Mouse (Mus musculus) neural tube, embryonic 14.5 days (tissue): ENCODE data around the gene Adcyap1r1. TPM values are rescaled to one million over a fixed set of nuclear protein-coding genes. Genes with fewer than 3 reads are reported as not detected.
A peak's percentile ranks its signal among the peaks of the same experiment; 100 is the strongest.

ENCODE experiments used
- ATAC-seq: fragments of 200-750 bp; cut with Nextera tagmentation; 2 replicates; pipeline ENCODE4 v1.8.0; 2017; ENCODE audit warnings: low read depth, mild to moderate bottlenecking, moderate TSS enrichment, moderate library complexity
- H3K27ac ChIP-seq: fragments of 300-500 bp; sonication (generic); 2 replicates; pipeline ENCODE4 v1.5.1; 2014; ENCODE audit warnings: low read depth, mild to moderate bottlenecking, control low read depth, low read length, moderate library complexity, mixed read lengths
- H3K27me3 ChIP-seq: fragments of 300-500 bp; sonication (generic); 2 replicates; pipeline ENCODE4 v1.6.1; 2014; ENCODE audit warnings: low read length; ENCODE audit not compliant: control insufficient read depth, insufficient read depth
- H3K36me3 ChIP-seq: fragments of 300-500 bp; sonication (generic); 2 replicates; pipeline ENCODE4 v1.6.1; 2014; ENCODE audit warnings: low read length, mixed read lengths; ENCODE audit not compliant: control insufficient read depth, insufficient read depth
- H3K4me1 ChIP-seq: fragments of 300-500 bp; sonication (generic); 2 replicates; pipeline ENCODE4 v1.6.1; 2014; ENCODE audit warnings: low read length; ENCODE audit not compliant: control insufficient read depth, insufficient read depth
- H3K4me2 ChIP-seq: fragments of 300-500 bp; sonication (generic); 2 replicates; pipeline ENCODE4 v1.6.1; 2014; ENCODE audit warnings: mild to moderate bottlenecking, low read depth, low read length, control low read depth
- H3K4me3 ChIP-seq: fragments of 300-500 bp; sonication (generic); 2 replicates; pipeline ENCODE4 v1.5.1; 2014; ENCODE audit warnings: low read depth, low read length, control low read depth, mixed read lengths
- H3K9ac ChIP-seq: fragments of 300-500 bp; sonication (generic); replicated peaks from 2 replicates; pipeline ENCODE4 v1.6.1; 2014; ENCODE audit warnings: low read depth, mild to moderate bottlenecking, control low read depth, low read length, mixed read lengths
- H3K9me3 ChIP-seq: fragments of 300-500 bp; sonication (generic); 2 replicates; pipeline ENCODE4 v1.6.1; 2016; ENCODE audit warnings: low read length; ENCODE audit not compliant: control insufficient read depth
- WGBS: fragments of 180-500 bp; shearing (Covaris S2); extraction: QIAGEN DNeasy Blood & Tissue Kit; methylation state at CpG from one replicate; pipeline ENCODE4 v1.1.7; 2014; 5-methylcytosine and 5-hydroxymethylcytosine counted together
- polyA plus RNA-seq: library from polyadenylated mRNA; unstranded; fragments of >200 nt; fragmentation: Nextera tagmentation; extraction: Ambion mirVana; gene quantifications from 2 replicates; pipeline ENCODE4 v1.2.1, GENCODE M21; 2014

The Adcyap1r1 gene
- polyA plus RNA-seq, 1 experiment from 2014 or later, result 70.7 TPM

- 44% methylated on average over 2 of the region's 2 CpGs for WGBS
- H3K4me1 ChIP-seq, result peaks cover 10% of the 10 kb centered on the region; the same call in 1 of the 2 replicates
- H3K27ac ChIP-seq, result no peak overlapping the region
- no peaks in the 10 kb centered on the region for H3K27me3 ChIP-seq
- H3K9ac ChIP-seq, result no peak overlapping the region
- H3K4me2 ChIP-seq, result no peak overlapping the region
- no peaks in the 10 kb centered on the region for H3K36me3 ChIP-seq
- H3K9me3 ChIP-seq, result no peaks in the 10 kb centered on the region
- ATAC-seq, result no peak
- H3K4me3 ChIP-seq, result no peak overlapping the region
Observed at GRCm38 (mm10) chr6:55418746-55419410, 32.9 kb upstream of the Adcyap1r1 start.

GRCm38 (mm10) chr6:55420411-55420810 is 31.4 kb upstream of the Adcyap1r1 start:
- H3K4me2 ChIP-seq, result no peak overlapping the region
- peaks cover 10% of the 10 kb centered on the region; the same call in 1 of the 2 replicates for H3K4me1 ChIP-seq
- no peak overlapping the region for H3K4me3 ChIP-seq
- H3K9me3 ChIP-seq, result no peaks in the 10 kb centered on the region
- H3K9ac ChIP-seq, result no peak overlapping the region
- H3K27me3 ChIP-seq, result no peaks in the 10 kb centered on the region
- no peak overlapping the region; the same call in 1 of the 2 replicates for H3K27ac ChIP-seq
- ATAC-seq, result no peak
- 82% methylated on average over 3 of the region's 3 CpGs for WGBS
- H3K36me3 ChIP-seq, result no peaks in the 10 kb centered on the region

- no peaks in the 10 kb centered on the region for H3K9me3 ChIP-seq
- no peak overlapping the region; the same call in 1 of the 2 replicates for H3K27ac ChIP-seq
- no peaks in the 10 kb centered on the region for H3K27me3 ChIP-seq
- peaks cover 10% of the 10 kb centered on the region; the same call in 1 of the 2 replicates for H3K4me1 ChIP-seq
- peak; percentile 82 for ATAC-seq
- no peak overlapping the region for H3K4me3 ChIP-seq
- H3K4me2 ChIP-seq, result no peak overlapping the region
- no peak overlapping the region for H3K9ac ChIP-seq
- WGBS, result 4% methylated on average over 1 of the region's 1 CpGs
- H3K36me3 ChIP-seq, result no peaks in the 10 kb centered on the region
Observed at GRCm38 (mm10) chr6:55420869-55421361, 30.9 kb upstream of the Adcyap1r1 start.

- H3K36me3 ChIP-seq, result no peaks in the 10 kb centered on the region
- H3K4me3 ChIP-seq, result no peak overlapping the region
- no peak overlapping the region for H3K4me2 ChIP-seq
- no peaks in the 10 kb centered on the region for H3K9me3 ChIP-seq
- ATAC-seq, result no peak
- no peak overlapping the region for H3K27ac ChIP-seq
- H3K4me1 ChIP-seq, result peaks cover 15% of the 10 kb centered on the region
- H3K9ac ChIP-seq, result no peak overlapping the region
- H3K27me3 ChIP-seq, result no peaks in the 10 kb centered on the region
Observed at GRCm38 (mm10) chr6:55432121-55432520, 19.7 kb upstream of the Adcyap1r1 start.

- Histone ChIP-seq H3K36me3 (no peaks in the 10 kb centered on the region), H3K4me3 (no peak overlapping the region), H3K9me3 (no peaks in the 10 kb centered on the region), H3K27me3 (no peaks in the 10 kb centered on the region), H3K4me1 (peaks cover 15% of the 10 kb centered on the region), H3K27ac (peak overlapping the region; percentile 48; the same call in 1 of the 2 replicates), H3K4me2 (no peak overlapping the region), H3K9ac (no peak overlapping the region)
- WGBS, result 26% methylated on average over 3 of the region's 3 CpGs
- ATAC-seq, result peak; percentile 62; the same call in 1 of the 2 replicates
Observed at GRCm38 (mm10) chr6:55434360-55434759, 17.4 kb upstream of the Adcyap1r1 start.

GRCm38 (mm10) chr6:55435266-55436159 is 16.3 kb upstream of the Adcyap1r1 start:
- Histone ChIP-seq H3K9ac (0 out of 2 replicates have a peak overlapping the region, but pooled peaks have one; percentile 13), H3K27ac (peak overlapping the region; percentile 48), H3K9me3 (no peaks in the 10 kb centered on the region), H3K36me3 (no peaks in the 10 kb centered on the region), H3K4me2 (no peak overlapping the region), H3K4me3 (no peak overlapping the region), H3K27me3 (no peaks in the 10 kb centered on the region), H3K4me1 (peaks cover 15% of the 10 kb centered on the region)
- peak; percentile 89 for ATAC-seq
- WGBS, result 35% methylated on average over 8 of the region's 8 CpGs

- ATAC-seq, result no peak
- Histone ChIP-seq H3K4me1 (peaks cover 15% of the 10 kb centered on the region), H3K4me2 (no peak overlapping the region), H3K27ac (no peak overlapping the region), H3K36me3 (no peaks in the 10 kb centered on the region), H3K27me3 (no peaks in the 10 kb centered on the region), H3K9me3 (no peaks in the 10 kb centered on the region), H3K4me3 (no peak overlapping the region), H3K9ac (no peak overlapping the region)
- 50% methylated on average over 3 of the region's 3 CpGs for WGBS
Observed at GRCm38 (mm10) chr6:55437919-55438318, 13.9 kb upstream of the Adcyap1r1 start.

- H3K4me1 ChIP-seq, result peaks cover 19% of the 10 kb centered on the region
- H3K27ac ChIP-seq, result no peak overlapping the region
- no peaks in the 10 kb centered on the region for H3K9me3 ChIP-seq
- H3K4me2 ChIP-seq, result no peak overlapping the region
- H3K9ac ChIP-seq, result no peak overlapping the region
- no peaks in the 10 kb centered on the region for H3K36me3 ChIP-seq
- H3K27me3 ChIP-seq, result no peaks in the 10 kb centered on the region
- H3K4me3 ChIP-seq, result no peak overlapping the region
- 70% methylated on average over 2 of the region's 2 CpGs for WGBS
- no peak for ATAC-seq
Observed at GRCm38 (mm10) chr6:55438837-55439236, 12.9 kb upstream of the Adcyap1r1 start.
